Mouse (Mus musculus): ENCODE data around the gene Myo9a.

Myo9a gene

DNA sequence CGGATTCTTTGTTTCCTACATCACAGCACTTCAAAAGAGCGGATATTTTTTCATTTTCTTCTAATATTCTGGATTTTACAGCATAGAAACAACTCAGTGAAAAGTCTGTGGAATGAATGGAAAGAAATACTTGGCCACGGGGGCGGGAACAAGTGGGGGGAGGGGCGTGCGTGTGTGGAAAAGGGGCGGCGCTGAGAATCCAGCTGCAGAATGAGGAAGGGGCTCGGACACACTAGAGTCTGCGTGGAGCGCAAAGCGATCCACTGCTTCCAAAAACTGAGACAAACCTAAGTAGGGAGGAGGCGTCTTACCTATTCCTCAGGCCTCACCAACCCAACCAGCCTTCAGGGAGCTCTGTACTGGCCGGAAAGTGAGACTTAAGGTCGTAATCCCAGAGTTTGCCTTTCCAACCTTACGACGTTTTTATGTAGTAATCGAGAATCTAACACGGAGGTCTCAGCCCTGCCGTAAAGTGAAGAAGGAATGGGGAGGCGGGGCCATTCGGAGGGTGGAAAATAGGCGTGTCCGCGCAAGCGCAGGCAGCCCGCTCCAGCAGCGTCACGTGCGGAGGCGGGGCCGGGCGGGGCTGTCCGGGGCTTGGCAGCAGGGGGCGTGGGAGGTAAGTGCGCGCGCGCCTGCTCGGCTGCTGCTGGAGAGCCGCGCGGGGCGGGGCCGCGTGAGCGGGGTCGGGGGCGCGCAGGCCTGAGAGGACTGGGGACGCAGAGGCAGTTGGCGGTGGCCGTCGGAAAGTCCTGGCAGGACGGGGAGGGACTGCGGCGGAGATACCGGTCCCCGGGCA lies at the start of gene Myo9a, which contains the start of gene Senp8:
TSS of gene Myo9a (plus strand) at position 630 of the 799 bp plus-strand sequence.
TSS of gene Senp8 (minus strand) at position 444 of the 799 bp plus-strand sequence.
- DNase-seq: peak; percentile 100

- no peak for DNase-seq
These were observed 49.6 kb upstream of the Myo9a start for GRCm38 (mm10) chr9:59701094-59701493.

GRCm38 (mm10) chr9:59703099-59703498 lies 47.6 kb upstream of the Myo9a start:
- DNase-seq: no peak

DNA sequence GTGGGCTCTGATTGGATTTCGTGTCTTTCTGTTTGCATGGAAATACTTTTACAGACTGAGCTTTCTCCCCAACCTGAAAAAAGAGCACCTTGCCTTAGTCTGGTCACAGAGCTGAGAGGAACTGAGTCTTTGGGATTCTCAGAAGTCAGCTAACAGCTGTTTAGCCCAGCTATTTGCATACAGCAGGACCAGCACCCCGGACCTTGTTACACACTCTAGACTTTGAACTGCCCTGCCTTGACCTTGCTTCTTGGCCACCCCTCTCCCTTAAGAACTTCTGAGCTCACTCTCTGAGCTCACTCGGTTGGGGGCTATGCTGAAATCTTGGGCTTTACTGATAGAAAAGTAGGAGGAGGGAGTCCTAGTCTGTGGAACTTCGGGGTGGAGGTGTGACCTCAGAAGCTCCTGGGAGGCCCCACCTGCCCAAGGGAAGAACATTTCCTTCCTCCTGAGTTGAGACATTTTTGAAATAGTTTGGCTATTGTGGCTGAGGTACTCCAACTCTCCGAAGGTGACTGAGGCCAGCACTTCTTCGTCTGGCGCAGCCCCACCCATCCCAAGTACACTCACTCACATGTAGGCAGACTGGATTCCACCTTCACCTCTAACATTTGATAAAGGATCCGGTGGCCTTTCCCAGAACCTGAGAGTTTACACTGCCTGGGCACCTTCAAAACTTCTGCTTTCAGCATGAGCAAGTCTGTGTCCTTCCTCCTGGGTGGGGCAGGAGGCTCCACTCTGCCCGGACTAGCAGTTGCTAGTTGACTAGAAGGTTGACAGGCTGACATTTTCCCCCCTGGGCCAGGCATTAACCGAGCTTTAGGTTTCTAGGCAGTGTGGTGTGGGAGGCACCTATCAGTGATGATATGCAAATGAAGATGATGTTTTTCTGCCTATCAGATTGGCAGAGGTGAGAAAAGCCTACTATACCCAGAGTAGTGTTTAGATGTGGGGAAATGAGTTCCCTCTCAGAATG lies 43.6 kb upstream of the Myo9a start:
- no peak for DNase-seq

- peak; percentile 25 to 44 for DNase-seq
These were observed 41.5 kb upstream of the Myo9a start for GRCm38 (mm10) chr9:59709225-59709624.

GRCm38 (mm10) chr9:59716275-59716898 lies 34.3 kb upstream of the Myo9a start:
- DNase-seq: peak; percentile 34 to 54

GRCm38 (mm10) chr9:59718237-59718636 lies 32.5 kb upstream of the Myo9a start:
- no peak for DNase-seq

GRCm38 (mm10) chr9:59721144-59721543 lies 29.6 kb upstream of the Myo9a start:
- DNase-seq: no peak

DNA sequence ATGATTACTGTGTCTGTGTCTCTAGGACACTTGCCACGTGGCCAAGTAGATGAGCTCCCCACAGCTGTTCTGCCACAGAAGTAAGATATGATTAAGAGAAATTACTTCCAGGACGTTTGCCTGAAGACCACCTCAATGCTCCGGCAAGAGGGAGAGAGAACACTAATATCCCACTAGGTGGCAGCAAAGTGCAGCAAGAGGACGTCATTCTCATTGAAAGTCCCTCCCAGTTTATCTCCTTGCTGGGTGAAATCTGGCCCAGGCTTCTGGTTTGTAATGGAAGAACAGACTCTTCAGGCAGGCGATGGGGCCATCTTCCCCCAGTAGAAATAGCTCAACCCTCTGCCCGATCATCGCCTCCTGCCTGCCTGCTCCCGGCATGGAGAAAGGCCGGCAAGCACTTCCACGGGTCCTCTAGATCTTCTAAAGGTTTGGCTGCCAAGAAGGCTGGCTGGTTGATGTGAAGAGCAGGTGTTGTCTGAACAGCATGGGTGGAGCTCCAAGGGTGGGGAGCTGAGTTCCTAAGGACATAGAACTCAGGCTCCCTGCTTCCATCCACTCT lies 27.5 kb upstream of the Myo9a start:
- DNase-seq: peak; percentile 76 to 84

GRCm38 (mm10) chr9:59723791-59724442 lies 26.8 kb upstream of the Myo9a start:
- DNase-seq: peak; percentile 89 to 94

DNA sequence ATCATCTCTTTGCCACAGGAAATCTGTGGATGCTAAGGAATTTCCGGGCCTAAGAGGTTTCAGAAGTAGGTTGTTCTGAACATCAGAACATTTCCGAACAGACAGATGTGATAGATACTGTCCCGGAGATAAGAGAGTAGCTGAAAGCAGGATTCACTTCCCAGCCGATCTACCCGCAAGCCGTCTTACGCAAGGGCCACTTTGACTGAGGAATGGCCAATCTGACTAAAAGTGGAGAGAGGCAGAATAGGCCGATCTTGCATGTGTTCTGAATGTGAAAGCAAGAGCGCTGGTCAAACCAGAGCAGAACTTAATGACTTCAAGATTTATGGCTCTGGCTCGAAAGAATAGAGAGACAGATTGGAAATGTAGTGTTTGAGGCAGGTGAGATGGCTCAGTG lies 25.2 kb upstream of the Myo9a start:
- DNase-seq: no peak

GRCm38 (mm10) chr9:59727569-59728286 lies 23.0 kb upstream of the Myo9a start:
- peak; percentile 45 to 63 for DNase-seq

DNA sequence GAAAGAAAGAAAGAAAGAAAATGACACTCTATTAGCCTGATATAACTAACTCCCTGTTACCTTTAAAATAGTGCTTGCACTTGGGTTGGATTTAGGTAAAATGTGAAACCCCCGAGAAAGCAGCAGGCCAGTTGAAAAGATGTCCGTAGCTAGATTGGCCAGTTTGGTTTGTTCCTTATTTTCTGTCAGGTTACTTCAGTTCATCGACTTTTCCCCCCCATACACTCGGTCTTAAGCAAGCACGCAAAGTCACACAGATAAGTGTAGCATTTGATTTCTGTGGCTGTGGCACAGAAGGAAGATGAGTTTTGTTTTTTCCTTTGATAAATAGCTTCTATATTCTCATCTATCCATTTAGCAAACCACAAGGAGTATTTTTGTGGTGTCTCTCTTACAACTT lies 19.6 kb upstream of the Myo9a start:
- no peak for DNase-seq

DNA sequence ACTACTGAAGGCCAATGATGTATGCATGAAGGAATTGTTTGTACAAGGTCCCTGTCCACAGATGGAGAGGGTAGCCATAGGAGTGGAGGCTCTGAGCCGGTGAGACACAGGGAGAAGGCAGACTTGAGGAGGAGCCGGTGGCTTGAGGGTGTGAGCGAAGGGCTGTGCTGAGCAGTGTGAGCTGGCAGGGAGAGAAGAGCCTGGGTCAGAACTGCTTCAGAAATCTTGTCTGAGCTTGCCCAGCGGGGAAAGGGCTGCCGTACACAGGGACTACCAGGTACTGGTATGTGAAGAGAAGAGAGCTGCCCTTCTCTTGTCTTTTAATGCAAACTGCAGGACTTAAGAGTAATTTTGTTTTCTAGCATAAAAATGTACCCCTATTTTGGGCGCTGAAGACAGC lies 17.6 kb upstream of the Myo9a start:
- DNase-seq: peak in 1 of 2 experiments; percentile 11

- DNase-seq: no peak
These were observed 15.3 kb upstream of the Myo9a start for GRCm38 (mm10) chr9:59735394-59735793.

DNA sequence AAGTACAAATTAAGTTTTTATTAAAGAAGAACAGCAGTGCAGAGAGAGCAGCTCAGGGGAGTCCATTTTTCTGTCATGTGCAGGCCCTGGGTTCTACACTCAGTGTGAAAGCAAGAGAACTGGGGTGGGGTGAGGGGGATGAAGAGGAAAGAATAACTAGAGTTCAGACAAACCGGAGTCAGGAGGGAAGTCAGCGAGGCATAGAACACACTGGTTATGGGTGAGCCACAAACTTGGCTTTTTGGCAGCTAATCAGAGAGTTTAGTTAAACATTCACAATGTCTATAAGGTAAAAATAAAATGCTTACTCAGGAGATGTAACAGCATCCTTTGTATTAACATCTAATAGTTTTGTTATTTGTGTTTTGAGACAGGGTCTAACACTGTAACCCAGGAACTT lies 10.1 kb upstream of the Myo9a start:
- DNase-seq: peak in 1 of 2 experiments; percentile 35

- no peak for DNase-seq
These were observed 6.8 kb upstream of the Myo9a start for GRCm38 (mm10) chr9:59743903-59744302.

- no peak for DNase-seq
These were observed 2.3 kb upstream of the Myo9a start for GRCm38 (mm10) chr9:59748387-59748786.

DNA sequence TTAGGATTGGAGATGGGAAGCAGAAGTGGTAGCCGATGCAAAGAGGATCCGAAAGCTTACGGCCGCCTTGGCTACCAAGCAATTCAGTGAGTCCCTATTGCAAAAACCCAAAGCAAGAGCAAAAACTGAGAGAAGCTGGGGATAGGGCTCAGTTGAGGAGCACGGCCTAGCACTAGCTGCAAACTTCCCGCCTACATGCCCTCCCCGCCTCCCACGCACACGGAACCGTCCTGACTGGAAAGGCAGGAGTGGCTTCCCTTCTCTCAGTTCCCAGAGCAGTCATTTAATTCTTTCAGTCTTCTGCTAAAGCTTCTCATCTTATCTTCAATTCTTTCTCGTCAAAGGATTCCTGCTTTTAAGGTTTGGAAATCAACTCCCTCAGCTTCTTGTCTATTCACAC lies 1.7 kb upstream of the Myo9a start:
- DNase-seq: peak; percentile 76 to 82

DNA sequence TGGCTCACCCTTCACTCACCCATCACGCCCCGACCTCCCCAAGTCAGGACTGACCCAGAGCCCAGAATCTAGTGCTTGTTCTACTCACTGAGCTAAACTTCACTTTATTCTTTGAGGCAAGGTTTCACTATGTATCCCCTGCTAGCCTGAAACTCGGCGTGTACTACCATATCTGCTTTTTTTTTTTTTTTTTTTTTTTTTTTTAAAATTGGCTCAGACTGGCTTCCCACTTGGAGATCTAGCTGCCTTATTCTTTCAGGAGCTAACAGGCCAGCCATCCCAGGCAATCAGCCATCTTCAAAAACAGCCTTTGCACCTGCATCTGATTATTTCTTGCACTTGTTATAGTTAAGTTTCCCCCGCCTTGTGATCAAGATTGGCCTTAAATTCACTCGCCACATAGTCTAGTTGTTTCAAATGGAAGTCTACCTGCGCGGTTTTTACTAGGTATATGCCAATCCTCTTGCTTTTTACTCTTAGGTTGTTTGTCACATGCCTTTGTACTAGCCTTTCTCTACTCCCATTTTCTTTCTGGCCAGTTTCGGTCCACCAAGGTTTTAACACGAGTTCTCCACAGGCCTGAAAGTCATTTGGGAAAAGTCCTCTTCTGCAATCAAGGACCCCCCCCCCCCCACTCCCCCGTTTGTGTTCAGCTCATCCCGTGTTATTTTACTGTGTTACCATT lies 973 bp upstream of the Myo9a start:
- peak in 1 of 2 experiments; percentile 15 for DNase-seq

All from kidney, postnatal 4 days (tissue).